Mouse (Mus musculus) bone marrow, adult 2 months (tissue): Measurements from ENCODE around the gene B4galt5. TPM values are rescaled to one million over a fixed set of nuclear protein-coding genes. Genes with fewer than 3 reads are reported as not detected.

ENCODE experiments used
- H3K27ac ChIP-seq: fragments of 200-500 bp; 2 replicates; pipeline ENCODE4 v1.5.1; 2012; ENCODE audit warnings: low read depth, mild to moderate bottlenecking, control low read depth, inconsistent platforms, low read length; ENCODE audit not compliant: control insufficient read depth, poor library complexity, insufficient read depth
- H3K4me1 ChIP-seq: fragments of 200-500 bp; 2 replicates; pipeline ENCODE4 v1.6.1; 2011; ENCODE audit warnings: low read length; ENCODE audit not compliant: control insufficient read depth, insufficient read depth
- H3K4me3 ChIP-seq: fragments of 200-500 bp; replicated peaks from 2 replicates; pipeline ENCODE3; 2011; ENCODE audit warnings: mild to moderate bottlenecking, low read depth, low read length, control low read depth; ENCODE audit not compliant: control insufficient read depth
- CTCF ChIP-seq: fragments of 200-500 bp; IDR thresholded peaks from 2 replicates; pipeline ENCODE4 v1.5.1; 2011; ENCODE audit warnings: low read length, control low read depth; ENCODE audit not compliant: control insufficient read depth, insufficient read depth
- POLR2A ChIP-seq: fragments of 200-500 bp; IDR thresholded peaks from 2 replicates; pipeline ENCODE4 v1.6.1; 2011; ENCODE audit warnings: low read depth, mild to moderate bottlenecking, control low read depth, low read length, borderline replicate concordance; ENCODE audit not compliant: control insufficient read depth
- WGBS: fragments of 180-500 bp; shearing (Covaris S2); methylation state at CpG from one replicate; pipeline ENCODE4 v1.1.7; 2018; 5-methylcytosine and 5-hydroxymethylcytosine counted together
- polyA plus RNA-seq: library from polyadenylated mRNA; stranded (reverse); fragments of >200 nt; gene quantifications from 2 replicates; pipeline ENCODE4 v1.2.4, GENCODE M21; 2011; ENCODE audit warnings: low replicate concordance; ENCODE audit not compliant: missing spikeins, insufficient read depth, insufficient read length

Gene B4galt5
- polyA plus RNA-seq, 1 experiment, result 5.7 TPM

- H3K4me3 ChIP-seq, result no peak overlapping the region
- no peak for TF ChIP-seq POLR2A
- TF ChIP-seq CTCF, result no peak
- 87% methylated on average over 2 of the region's 2 CpGs for WGBS
Measured at GRCm38 (mm10) chr2:167371506-167371905, 22.5 kb upstream of the B4galt5 start.

GRCm38 (mm10) chr2:167368328-167368727, 19.3 kb upstream of the B4galt5 start:
- H3K27ac ChIP-seq, result peak overlapping the region; percentile 73
- peaks cover 3% of the 10 kb centered on the region; the same call in 1 of the 2 replicates for H3K4me1 ChIP-seq
- TF ChIP-seq POLR2A, result no peak
- TF ChIP-seq CTCF, result no peak
- H3K4me3 ChIP-seq, result peak overlapping the region; percentile 44
- 0% methylated on average over 9 of the region's 9 CpGs for WGBS

More at GRCm38 (mm10) chr2:167371506-167371905, 22.5 kb upstream of the B4galt5 start:
- Histone ChIP-seq H3K27ac (no peak overlapping the region), H3K4me1 (peaks cover 10% of the 10 kb centered on the region)

- H3K4me1 ChIP-seq, result peaks cover 3% of the 10 kb centered on the region; the same call in 1 of the 2 replicates
- TF ChIP-seq CTCF, result no peak
- TF ChIP-seq POLR2A, result no peak
- H3K4me3 ChIP-seq, result peak overlapping the region; percentile 44
- H3K27ac ChIP-seq, result peak overlapping the region; percentile 73
- WGBS, result 2% methylated on average over 20 of the region's 20 CpGs
Measured at GRCm38 (mm10) chr2:167367777-167368281, 18.8 kb upstream of the B4galt5 start.

GRCm38 (mm10) chr2:167367325-167367724, 18.3 kb upstream of the B4galt5 start:
- Histone ChIP-seq H3K4me3 (no peak overlapping the region), H3K27ac (peak overlapping the region; percentile 68), H3K4me1 (peaks cover 3% of the 10 kb centered on the region; the same call in 1 of the 2 replicates)
- WGBS, result 0% methylated on average over 6 of the region's 7 CpGs
- TF ChIP-seq CTCF (no peak), POLR2A (no peak)

GRCm38 (mm10) chr2:167365063-167365462, 16.1 kb upstream of the B4galt5 start:
- TF ChIP-seq CTCF, result peak; percentile 19; the same call in 1 of the 2 replicates
- no peak for TF ChIP-seq POLR2A
- Histone ChIP-seq H3K27ac (no peak overlapping the region), H3K4me3 (no peak overlapping the region), H3K4me1 (peaks cover 7% of the 10 kb centered on the region; the same call in 1 of the 2 replicates)
- WGBS, result 93% methylated on average over 2 of the region's 2 CpGs

- Histone ChIP-seq H3K4me1 (peaks cover 8% of the 10 kb centered on the region; the same call in 1 of the 2 replicates), H3K4me3 (no peak overlapping the region), H3K27ac (no peak overlapping the region)
- WGBS, result 58% methylated on average over 9 of the region's 9 CpGs
- TF ChIP-seq POLR2A (no peak), CTCF (no peak)
Measured at GRCm38 (mm10) chr2:167363272-167364045, 14.5 kb upstream of the B4galt5 start.

GRCm38 (mm10) chr2:167358499-167358898, 9.5 kb upstream of the B4galt5 start:
- H3K4me3 ChIP-seq, result no peak overlapping the region
- WGBS, result 32% methylated on average over 2 of the region's 2 CpGs
- TF ChIP-seq CTCF (no peak), POLR2A (no peak)
- peak overlapping the region; percentile 52; the same call in 1 of the 2 replicates for H3K27ac ChIP-seq
- peaks cover 9% of the 10 kb centered on the region; the same call in 1 of the 2 replicates for H3K4me1 ChIP-seq

GRCm38 (mm10) chr2:167356885-167357284, 7.9 kb upstream of the B4galt5 start:
- TF ChIP-seq CTCF (no peak), POLR2A (no peak)
- Histone ChIP-seq H3K4me3 (no peak overlapping the region), H3K4me1 (peaks cover 8% of the 10 kb centered on the region), H3K27ac (peak overlapping the region; percentile 41; the same call in 1 of the 2 replicates)

GRCm38 (mm10) chr2:167354611-167355165, 5.7 kb upstream of the B4galt5 start:
- H3K4me3 ChIP-seq, result no peak overlapping the region
- TF ChIP-seq POLR2A (no peak), CTCF (no peak)
- no peak overlapping the region for H3K27ac ChIP-seq
- peaks cover 10% of the 10 kb centered on the region for H3K4me1 ChIP-seq
- WGBS, result 80% methylated on average over 9 of the region's 9 CpGs
